Mouse (Mus musculus): ENCODE measurements at regions not wholly inside any gene's neighbourhood (a gene's known extent, or its start where the extent isn't known, plus 50 kb on each side); places are given as distances from the start of the nearest gene placed in this dataset.

GRCm38 (mm10) chr4:47707966-47708365 is 233.5 kb downstream of the Sec61b start:
- ATAC-seq (ENCODE audit: insufficient number of reproducible peaks, low FRiP score, low TSS enrichment): peak; percentile 93

GRCm38 (mm10) chr4:47713387-47713786 is 238.9 kb downstream of the Sec61b start:
- ATAC-seq (ENCODE audit: insufficient number of reproducible peaks, low FRiP score, low TSS enrichment): peak; percentile 67

DNA sequence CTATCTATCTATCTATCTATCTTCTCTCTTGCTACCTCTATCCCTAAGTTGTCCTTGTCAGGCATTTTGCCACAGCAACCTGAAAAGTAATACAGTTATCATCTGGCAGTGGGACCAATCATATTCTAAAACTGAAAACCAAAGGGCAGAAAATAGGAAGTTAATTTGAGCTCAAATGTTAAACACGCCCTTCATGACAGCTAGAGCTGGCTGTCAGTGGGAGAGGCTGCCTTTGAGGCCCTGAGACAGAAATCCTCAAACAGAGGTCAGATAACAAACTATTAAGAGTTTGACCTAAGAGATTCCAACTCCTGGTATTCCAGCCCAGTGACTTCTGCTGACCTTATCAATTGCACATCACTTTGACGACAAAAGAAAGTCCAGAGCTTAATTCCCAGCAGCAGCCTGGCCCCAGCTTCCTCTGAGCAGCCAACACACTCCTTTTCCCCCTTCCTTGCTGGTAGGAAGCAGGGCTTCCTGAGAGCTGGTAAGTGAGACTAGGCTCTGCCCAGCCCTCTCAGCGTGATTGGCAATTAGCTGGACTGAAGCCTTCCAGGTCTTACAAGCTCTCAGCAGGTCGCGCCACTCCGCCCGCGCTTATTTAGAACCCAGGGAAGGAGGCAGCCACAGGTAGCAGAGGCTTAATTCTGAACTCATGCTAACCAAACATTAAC is 250.0 kb downstream of the Sec61b start:
- ATAC-seq (ENCODE audit: insufficient number of reproducible peaks, low FRiP score, low TSS enrichment): peak; percentile 84

- ATAC-seq (ENCODE audit: insufficient number of reproducible peaks, low FRiP score, low TSS enrichment): no peak
Observed at GRCm38 (mm10) chr4:47725005-47725340, 250.5 kb downstream of the Sec61b start.

DNA sequence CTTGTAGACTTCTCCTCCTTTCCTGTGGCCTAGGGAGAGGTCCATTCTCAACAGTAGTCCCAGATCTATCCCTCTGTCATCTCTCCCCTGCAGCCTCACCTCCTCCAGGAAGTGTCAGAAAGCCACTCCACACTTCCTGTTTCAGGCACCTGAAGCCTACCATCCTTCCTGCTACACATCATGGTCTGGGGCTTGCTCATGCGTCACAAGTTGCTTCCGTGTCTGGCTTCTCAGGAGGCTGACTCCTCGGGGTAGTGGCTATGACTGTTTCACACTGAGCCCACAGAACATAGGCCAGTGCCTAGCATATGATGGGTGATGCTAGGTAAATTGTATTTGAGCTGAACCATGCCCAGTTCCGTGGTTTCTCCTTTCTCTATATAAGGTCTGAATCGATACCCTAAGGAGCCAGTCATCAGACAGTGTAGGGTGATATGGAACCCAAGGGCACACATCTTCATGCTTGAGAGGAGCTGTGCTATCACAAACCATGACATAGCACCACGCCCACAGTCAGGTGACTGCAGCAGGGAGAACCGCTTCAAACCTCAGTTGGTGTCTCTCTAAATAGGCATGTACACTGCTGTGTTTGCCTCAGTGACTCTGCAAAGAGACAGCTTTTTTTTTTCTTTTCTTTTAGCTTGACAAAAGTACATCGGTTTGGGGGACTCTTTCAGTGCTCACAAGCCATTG is 272.2 kb downstream of the Sec61b start:
- no peak for ATAC-seq (ENCODE audit: insufficient number of reproducible peaks, low FRiP score, low TSS enrichment)

DNA sequence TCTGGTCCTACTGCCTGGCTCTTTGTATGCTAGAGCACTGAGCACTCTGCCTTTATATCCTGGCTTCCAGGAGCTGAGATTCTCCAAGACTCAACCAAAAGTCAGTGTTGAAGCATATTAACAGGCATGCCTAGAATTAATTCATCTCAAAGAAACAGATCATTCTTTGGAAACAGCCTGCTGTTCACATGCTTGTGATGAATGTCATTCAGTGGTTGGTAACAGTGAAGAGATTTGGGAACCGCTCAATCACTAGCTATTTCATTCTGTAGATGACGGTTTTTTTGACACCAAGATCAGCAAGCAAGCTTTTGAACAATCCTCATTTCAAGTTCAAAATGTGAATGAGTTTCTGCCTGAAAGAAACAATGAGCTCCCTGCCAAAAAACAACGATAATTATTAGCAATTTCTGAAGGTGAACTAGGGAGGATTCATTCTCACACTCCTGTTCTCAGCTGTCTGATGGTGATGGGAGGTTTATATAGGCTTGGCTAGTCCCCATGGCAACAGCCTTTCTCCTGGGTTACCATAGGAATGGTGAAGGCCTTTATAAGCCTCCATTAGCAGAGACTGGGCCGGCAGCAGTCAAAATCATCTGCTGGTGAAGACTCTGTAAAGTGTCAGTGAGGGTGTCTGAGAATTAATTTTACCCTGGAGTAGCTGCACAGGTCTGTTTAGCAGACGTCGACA is 272.6 kb upstream of the Nr4a3 start:
- ATAC-seq (ENCODE audit: insufficient number of reproducible peaks, low FRiP score, low TSS enrichment): no peak

- ATAC-seq (ENCODE audit: insufficient number of reproducible peaks, low FRiP score, low TSS enrichment): no peak
Observed at GRCm38 (mm10) chr4:47774664-47775063, 270.3 kb upstream of the Nr4a3 start.

- no peak for ATAC-seq (ENCODE audit: insufficient number of reproducible peaks, low FRiP score, low TSS enrichment)
Observed at GRCm38 (mm10) chr4:47781039-47781438, 263.9 kb upstream of the Nr4a3 start.

DNA sequence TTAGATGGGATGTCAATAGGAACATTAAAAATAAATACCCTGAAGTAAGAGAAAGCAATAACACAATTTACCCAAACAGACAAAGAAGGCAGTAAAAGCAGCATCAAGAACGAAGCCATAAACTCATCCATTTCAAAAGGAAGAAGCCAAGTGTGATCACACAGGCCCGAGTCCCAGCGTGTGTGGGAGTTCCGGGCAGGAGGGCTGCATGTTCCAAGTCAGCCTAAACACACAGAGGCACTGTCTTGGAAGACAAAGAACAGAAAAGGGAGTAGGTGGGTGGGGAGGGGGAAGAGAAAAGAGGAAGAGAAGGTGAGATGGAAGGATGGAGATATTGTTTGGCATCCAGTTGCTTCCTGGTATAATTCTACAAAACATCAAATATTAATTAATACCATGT is 248.0 kb upstream of the Nr4a3 start:
- ATAC-seq (ENCODE audit: insufficient number of reproducible peaks, low FRiP score, low TSS enrichment): no peak

DNA sequence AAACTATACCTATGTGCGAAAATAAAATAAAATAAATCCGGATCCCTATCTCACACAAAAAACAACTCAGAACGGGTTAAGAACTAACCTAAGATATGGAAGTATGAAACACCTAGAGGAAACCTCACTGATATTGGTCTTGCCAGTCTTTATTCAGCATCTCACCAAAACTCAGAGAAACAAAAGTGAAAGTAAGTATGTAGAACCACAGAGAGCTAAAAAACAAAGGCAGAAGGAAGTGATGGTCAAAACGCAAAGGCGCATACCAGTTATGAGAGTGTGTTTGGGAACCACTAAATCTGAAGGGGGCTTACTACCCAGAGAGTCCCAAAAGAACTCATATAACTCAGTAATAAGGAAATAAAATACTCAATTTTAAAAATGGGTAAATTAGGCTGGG is 245.8 kb upstream of the Nr4a3 start:
- ATAC-seq (ENCODE audit: insufficient number of reproducible peaks, low FRiP score, low TSS enrichment): no peak

DNA sequence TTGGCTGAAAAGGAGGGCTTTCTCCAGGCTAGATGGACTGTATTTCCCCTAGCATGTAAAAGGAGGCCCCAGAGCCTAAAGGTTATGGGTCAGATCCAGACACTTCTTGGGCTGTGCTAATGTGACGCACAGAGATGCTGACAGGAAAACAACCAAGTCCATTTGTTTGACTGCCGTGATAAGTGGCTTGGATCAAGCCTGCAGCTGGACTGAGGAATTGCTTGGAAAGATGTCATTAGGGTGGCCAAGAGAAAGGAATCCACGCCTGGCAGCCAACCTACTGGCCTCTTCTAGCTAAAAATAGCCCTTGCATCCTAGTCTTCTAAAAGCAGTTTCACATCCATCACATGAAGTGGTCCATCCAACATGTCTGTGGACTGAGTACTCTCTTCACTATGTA is 241.8 kb upstream of the Nr4a3 start:
- ATAC-seq (ENCODE audit: insufficient number of reproducible peaks, low FRiP score, low TSS enrichment): no peak

GRCm38 (mm10) chr4:47807877-47808276 is 237.1 kb upstream of the Nr4a3 start:
- ATAC-seq (ENCODE audit: insufficient number of reproducible peaks, low FRiP score, low TSS enrichment): peak; percentile 74

DNA sequence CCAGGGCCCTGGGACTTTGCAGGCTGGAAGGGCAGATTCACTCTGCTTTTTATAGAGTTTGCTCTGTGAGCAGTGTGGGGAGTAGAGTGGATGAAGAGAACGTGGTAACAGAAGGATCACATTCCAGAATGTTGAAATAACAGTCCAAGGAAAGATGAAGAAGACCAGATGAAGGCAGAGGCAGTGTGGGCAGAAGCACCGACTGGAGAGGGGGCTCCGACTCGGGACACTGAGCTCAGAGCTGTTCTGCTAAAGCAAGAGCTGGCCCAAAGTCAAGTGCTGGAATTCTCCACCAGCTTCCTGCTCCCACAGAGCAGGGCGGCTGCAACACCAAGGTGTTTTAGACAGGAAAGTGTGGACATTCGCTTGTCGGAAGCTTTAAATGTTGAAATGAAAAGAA is 230.9 kb upstream of the Nr4a3 start:
- ATAC-seq (ENCODE audit: insufficient number of reproducible peaks, low FRiP score, low TSS enrichment): no peak

GRCm38 (mm10) chr4:47818371-47819159 is 226.4 kb upstream of the Nr4a3 start:
- no peak for ATAC-seq (ENCODE audit: insufficient number of reproducible peaks, low FRiP score, low TSS enrichment)

- ATAC-seq (ENCODE audit: insufficient number of reproducible peaks, low FRiP score, low TSS enrichment): no peak
Observed at GRCm38 (mm10) chr4:47820562-47820961, 224.4 kb upstream of the Nr4a3 start.

GRCm38 (mm10) chr4:47823299-47823698 is 221.7 kb upstream of the Nr4a3 start:
- ATAC-seq (ENCODE audit: insufficient number of reproducible peaks, low FRiP score, low TSS enrichment): no peak

GRCm38 (mm10) chr4:47824083-47824482 is 220.9 kb upstream of the Nr4a3 start:
- no peak for ATAC-seq (ENCODE audit: insufficient number of reproducible peaks, low FRiP score, low TSS enrichment)

- ATAC-seq (ENCODE audit: insufficient number of reproducible peaks, low FRiP score, low TSS enrichment): no peak
Observed at GRCm38 (mm10) chr4:47832905-47833304, 212.0 kb upstream of the Nr4a3 start.

GRCm38 (mm10) chr4:47838411-47838810 is 206.5 kb upstream of the Nr4a3 start:
- no peak for ATAC-seq (ENCODE audit: insufficient number of reproducible peaks, low FRiP score, low TSS enrichment)

- no peak for ATAC-seq (ENCODE audit: insufficient number of reproducible peaks, low FRiP score, low TSS enrichment)
Observed at GRCm38 (mm10) chr4:47842128-47842656, 202.8 kb upstream of the Nr4a3 start.

- ATAC-seq (ENCODE audit: insufficient number of reproducible peaks, low FRiP score, low TSS enrichment): no peak
Observed at GRCm38 (mm10) chr4:47845239-47845638, 199.7 kb upstream of the Nr4a3 start.

All from cerebellum, adult (tissue).